Mouse (Mus musculus): ENCODE results near the gene Polr3k. TPM values are rescaled to one million over a fixed set of nuclear protein-coding genes. Genes with fewer than 3 reads are reported as not detected.

Polr3k gene
- polyA plus RNA-seq, 1 experiment from 2014 or later = 25.5 TPM

DNA sequence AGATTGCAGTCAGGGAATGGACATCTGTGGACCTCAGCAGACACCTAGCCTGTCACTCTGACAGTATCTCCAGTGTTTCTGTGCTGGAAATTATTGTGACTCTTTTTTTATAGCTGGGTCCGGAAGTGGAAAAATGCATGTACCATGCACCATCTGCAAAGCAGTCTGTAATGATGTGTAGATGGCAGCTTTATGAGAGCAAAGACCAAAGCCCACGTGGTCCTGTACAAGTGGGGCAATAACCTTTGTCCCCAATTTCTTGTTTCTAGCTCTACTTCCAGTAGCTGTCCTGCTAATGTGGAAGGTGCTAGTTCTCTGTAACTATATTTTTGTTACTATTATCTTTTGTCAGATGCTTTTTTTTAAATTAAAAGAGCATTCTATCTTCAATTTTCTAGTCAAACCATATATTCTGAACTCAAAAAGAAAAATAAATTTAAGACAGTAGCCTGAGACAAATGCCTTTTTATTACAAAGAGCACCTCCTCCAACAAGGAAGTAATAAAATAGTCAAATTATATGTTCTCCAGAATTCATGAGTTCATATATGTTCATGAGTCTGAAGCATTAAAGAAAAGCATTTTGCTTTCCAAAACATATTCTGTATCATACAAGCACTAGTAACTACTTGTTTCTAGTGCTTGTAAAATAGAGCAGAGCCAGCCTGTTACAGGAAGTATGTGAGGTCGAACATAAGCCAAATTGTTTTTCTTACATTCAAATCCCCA is 19.0 kb downstream of the Polr3k start:
- whole genome bisulfite sequencing (ENCODE audit: insufficient replicate concordance) = 62% methylated on average over 3 of the region's 3 CpGs
- Histone ChIP-seq H3K4me2 (no peak overlapping the region), H3K4me3 (replicated peaks) (no peak overlapping the region), H3K4me1 (replicated peaks) (no peaks in the 10 kb centered on the region), H3K27ac (replicated peaks) (no peak overlapping the region), H3K36me3 (replicated peaks) (no peaks in the 10 kb centered on the region), H3K9ac (no peak overlapping the region), H3K9me3 (replicated peaks) (no peaks in the 10 kb centered on the region), H3K27me3 (no peaks in the 10 kb centered on the region)
- no peak for ATAC-seq (ENCODE audit: insufficient read depth)

DNA sequence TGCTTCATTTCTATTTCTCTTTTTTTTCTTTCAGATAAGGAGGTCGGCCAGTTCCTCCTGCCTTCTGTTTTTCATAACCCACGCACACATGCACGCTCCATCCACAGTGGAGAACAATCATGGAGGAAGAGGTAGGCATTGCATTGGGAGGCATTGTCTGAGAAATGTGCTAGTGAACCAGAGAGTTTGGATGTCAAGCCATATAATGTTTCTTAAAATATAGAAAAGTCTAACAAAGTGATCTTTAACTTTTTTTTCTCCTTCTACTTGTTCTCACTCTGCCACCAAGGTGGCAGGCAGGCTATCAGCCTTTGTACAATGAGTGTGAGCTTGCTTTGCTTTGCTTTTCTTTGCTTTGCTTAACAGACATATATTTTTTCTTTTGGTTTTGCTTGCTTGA is 53.7 kb downstream of the Polr3k start:
- Histone ChIP-seq H3K27me3 (no peaks in the 10 kb centered on the region), H3K9me3 (replicated peaks) (no peaks in the 10 kb centered on the region), H3K27ac (replicated peaks) (no peak overlapping the region), H3K9ac (no peak overlapping the region), H3K4me1 (replicated peaks) (no peaks in the 10 kb centered on the region), H3K4me3 (replicated peaks) (no peak overlapping the region), H3K4me2 (no peak overlapping the region), H3K36me3 (replicated peaks) (no peaks in the 10 kb centered on the region)
- ATAC-seq (ENCODE audit: insufficient read depth) = no peak
- 35% methylated on average over 3 of the region's 3 CpGs for WGBS (ENCODE audit: insufficient replicate concordance)

DNA sequence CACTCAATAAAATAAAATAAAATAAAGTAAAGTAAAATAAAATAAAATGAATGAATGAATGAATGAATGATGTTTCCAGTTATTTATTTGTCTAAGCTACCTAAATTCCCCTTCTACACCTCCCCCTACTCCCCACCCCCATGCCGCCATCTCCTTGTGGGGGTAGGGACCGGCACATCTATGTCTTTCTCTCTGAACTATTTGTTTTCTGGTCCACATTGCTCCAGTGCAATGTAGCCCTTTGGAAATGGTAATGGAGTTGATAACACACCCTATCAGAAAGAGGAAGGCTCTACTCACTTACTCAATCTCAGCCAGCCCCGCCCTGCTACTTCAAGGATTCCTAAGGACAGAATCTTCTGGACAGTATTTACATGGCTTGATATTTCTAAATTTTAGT is 54.4 kb downstream of the Polr3k start:
- Histone ChIP-seq H3K27me3 (no peaks in the 10 kb centered on the region), H3K4me2 (no peak overlapping the region), H3K36me3 (replicated peaks) (no peaks in the 10 kb centered on the region), H3K4me1 (replicated peaks) (no peaks in the 10 kb centered on the region), H3K9ac (no peak overlapping the region), H3K4me3 (replicated peaks) (no peak overlapping the region), H3K27ac (replicated peaks) (no peak overlapping the region), H3K9me3 (replicated peaks) (no peaks in the 10 kb centered on the region)
- ATAC-seq (ENCODE audit: insufficient read depth) = no peak; the same call in 1 of the 2 replicates
- 38% methylated on average over 3 of the region's 3 CpGs for WGBS (ENCODE audit: insufficient replicate concordance)

Other genes with a start within 250 kb of the Polr3k start
- gene Gm29797, start 207.3 kb upstream of the Polr3k start, polyA plus RNA-seq (2015; fragmentation: Nextera tagmentation; extraction: Ambion mirVana) = not detected in 2 replicates
- 6.7 and 8.0 TPM in 2 replicates for gene Sox18, start 192.7 kb upstream of the Polr3k start, polyA plus RNA-seq (2015; fragmentation: Nextera tagmentation; extraction: Ambion mirVana)
- gene Tcea2, start 184.0 kb upstream of the Polr3k start, polyA plus RNA-seq (2015; fragmentation: Nextera tagmentation; extraction: Ambion mirVana) = 1.3 and 2.7 TPM in 2 replicates
- 22.3 and 22.4 TPM in 2 replicates for gene Rgs19, start 170.4 kb upstream of the Polr3k start, polyA plus RNA-seq (2015; fragmentation: Nextera tagmentation; extraction: Ambion mirVana)
- not detected in 2 replicates for gene Lkaaear1, start 165.9 kb upstream of the Polr3k start, polyA plus RNA-seq (2015; fragmentation: Nextera tagmentation; extraction: Ambion mirVana)
- 0.07 and 0.23 TPM in 2 replicates for gene Oprl1, start 149.3 kb upstream of the Polr3k start, polyA plus RNA-seq (2015; fragmentation: Nextera tagmentation; extraction: Ambion mirVana)
- gene Myt1, start 101.0 kb upstream of the Polr3k start, polyA plus RNA-seq (2015; fragmentation: Nextera tagmentation; extraction: Ambion mirVana) = not detected in 2 replicates
- gene Pcmtd2, start 26.5 kb upstream of the Polr3k start, polyA plus RNA-seq (2015; fragmentation: Nextera tagmentation; extraction: Ambion mirVana) = 14.6 and 15.2 TPM in 2 replicates
- gene Gm14496, start 126.8 kb downstream of the Polr3k start, polyA plus RNA-seq (2015; fragmentation: Nextera tagmentation; extraction: Ambion mirVana) = not detected in 2 replicates